Mouse (Mus musculus) natural killer cell, adult 2 months (primary cell): Measurements from ENCODE around the gene Dst.

Experiments
- DNase-seq, 2 experiments: peaks; one replicate each; pipeline ENCODE4 v3.0.0; 2022; ENCODE audit warnings: low spot score in 2 of 2

Gene Dst

GRCm38 (mm10) chr1:33908191-33908962, at the start of gene Dst:
Dst (plus strand) TSS chr1:33908225.
- no peak for DNase-seq

GRCm38 (mm10) chr1:33869031-33869430, 39.0 kb upstream of the Dst start:
- DNase-seq = no peak

DNA sequence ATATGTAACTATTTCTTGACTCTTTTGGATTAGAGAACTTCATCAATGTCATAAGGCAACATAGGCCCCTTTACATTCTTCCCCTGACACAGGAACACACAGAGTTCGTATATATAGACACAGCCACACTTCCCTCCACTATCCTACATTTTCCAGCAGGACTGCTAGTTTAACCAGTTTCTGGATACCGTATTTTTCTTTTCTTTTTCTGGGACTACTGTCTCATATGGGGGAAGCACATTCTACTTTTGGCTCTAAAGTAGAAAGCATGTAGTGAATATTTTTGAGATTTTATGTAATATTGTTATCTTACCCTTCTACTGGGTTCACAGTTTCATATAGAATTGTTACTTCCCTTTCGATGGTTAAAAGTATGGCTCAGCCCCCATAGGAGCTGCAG, 38.6 kb upstream of the Dst start:
- DNase-seq = no peak

DNA sequence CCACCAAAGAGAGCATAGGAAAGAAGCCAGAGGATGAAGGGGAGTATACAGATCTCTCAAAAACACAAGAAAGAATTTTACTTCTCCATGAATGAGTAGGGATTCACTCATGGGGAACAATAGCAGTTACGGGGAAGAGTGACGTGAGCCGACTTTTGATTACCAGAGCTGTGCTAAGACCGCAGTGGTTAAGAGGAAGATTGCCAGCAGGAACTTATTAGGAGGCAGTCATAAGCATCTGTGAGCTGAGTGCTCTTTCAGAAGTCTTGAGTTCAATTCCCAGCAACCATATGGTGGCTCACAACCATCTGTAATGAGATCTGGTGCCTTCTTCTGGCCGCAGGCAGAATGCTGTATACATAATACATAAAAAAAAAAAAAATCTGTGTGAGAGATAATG, 34.5 kb upstream of the Dst start:
- DNase-seq = no peak

GRCm38 (mm10) chr1:33875691-33876090, 32.3 kb upstream of the Dst start:
- DNase-seq = peak; percentile 12

DNA sequence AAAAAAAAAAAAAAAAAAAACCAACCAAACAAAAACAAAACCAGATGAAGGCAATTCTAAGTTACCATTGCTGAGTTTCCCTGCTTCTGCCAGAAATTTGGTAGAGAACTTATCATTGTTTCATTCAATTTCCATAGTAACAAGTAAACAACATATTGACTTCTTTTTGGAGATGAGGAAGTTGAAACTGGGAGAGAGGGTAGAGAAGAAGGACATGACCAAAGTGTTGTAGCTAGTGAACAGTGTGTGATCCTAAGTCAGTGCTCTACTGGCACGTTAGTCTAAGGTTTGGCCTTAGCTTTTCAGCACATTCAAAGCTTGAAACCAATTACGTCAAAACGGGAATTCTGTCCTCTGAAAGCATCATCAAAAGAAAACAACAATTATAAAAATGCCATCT, 31.6 kb upstream of the Dst start:
- DNase-seq = no peak

DNA sequence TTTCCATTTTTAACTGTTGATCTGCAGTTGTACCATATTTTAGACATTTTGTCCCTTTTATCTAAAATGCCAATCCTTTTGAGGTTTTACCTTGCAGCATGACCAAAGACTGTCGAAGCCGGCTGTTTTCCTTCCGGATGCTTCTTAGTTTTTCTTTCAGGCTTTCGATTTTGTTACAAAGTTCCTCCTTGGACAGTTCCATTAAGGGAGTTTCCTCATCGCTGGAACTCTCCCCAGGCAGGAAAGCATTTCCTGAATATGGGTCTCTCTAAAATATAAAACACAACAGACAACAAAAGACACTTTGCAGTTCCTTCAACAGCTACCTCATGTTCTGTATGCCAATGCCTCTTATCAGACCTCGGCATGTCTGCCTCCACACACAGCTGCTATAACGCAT, 29.9 kb upstream of the Dst start:
- DNase-seq = no peak

- DNase-seq = peak; percentile 75 to 80
These were observed 24.8 kb upstream of the Dst start for GRCm38 (mm10) chr1:33883102-33883839.

- DNase-seq = peak; percentile 27 to 39
These were observed 15.2 kb upstream of the Dst start for GRCm38 (mm10) chr1:33892784-33893183.

DNA sequence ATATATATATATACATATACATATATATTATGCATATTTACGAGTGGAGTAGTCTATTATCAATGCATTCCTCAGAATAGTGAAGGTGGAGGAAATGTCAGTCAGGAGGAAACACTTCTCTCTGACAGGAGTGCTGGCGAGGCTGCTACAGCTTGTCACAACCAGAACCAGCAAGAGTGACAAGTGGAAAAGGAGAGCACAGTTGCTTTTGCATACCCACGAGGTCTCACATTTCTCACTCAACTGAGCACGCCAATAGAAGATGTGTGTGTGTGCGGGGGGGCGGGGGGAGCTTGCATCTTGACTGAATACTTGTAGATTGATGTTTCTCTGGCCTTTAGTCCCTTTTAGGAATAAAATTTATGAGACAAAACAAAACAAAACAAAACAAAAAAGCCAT, 11.9 kb upstream of the Dst start:
- DNase-seq = no peak

GRCm38 (mm10) chr1:33896666-33897065, 11.4 kb upstream of the Dst start:
- no peak for DNase-seq

DNA sequence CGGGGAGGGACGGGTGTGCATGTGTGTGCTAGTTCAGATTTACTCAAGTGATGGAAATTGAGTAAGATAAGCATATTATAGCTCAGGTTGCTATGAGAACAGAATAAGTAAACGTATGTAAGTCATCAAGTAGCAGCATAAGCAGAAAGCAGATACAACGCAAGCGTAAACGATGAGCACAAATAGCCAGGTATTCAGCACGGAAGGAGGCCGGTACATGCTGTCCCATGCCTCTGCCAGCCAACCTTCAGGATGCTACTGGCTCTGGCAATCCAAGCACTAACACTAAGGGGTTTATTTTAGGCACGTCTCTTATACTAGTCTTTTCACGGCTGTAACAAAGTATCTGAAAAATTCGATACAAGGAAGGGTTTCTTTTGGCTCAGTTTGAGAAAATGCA, 10.6 kb upstream of the Dst start:
- no peak for DNase-seq

DNA sequence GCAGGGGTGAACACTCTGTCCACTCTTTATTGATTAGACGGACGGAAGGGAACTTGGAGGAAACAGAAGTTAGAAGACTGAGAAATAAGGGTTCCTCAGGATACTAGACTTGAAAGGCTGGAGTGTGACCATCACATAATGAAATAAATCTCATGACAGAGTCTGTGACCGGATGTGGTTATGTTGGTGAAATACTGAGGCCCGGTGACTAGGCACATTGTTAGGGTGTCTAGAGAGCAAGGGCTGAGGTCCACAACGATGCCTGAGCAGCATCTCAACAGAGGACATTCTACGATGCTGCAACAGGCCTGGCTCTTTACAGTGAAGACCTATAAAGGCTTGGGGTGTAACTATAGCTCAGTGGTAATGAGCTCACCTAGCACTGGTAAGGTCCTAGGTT, 9.7 kb upstream of the Dst start:
- DNase-seq = peak in 1 of 2 experiments; percentile 21

GRCm38 (mm10) chr1:33900175-33900574, 7.8 kb upstream of the Dst start:
- DNase-seq = no peak

DNA sequence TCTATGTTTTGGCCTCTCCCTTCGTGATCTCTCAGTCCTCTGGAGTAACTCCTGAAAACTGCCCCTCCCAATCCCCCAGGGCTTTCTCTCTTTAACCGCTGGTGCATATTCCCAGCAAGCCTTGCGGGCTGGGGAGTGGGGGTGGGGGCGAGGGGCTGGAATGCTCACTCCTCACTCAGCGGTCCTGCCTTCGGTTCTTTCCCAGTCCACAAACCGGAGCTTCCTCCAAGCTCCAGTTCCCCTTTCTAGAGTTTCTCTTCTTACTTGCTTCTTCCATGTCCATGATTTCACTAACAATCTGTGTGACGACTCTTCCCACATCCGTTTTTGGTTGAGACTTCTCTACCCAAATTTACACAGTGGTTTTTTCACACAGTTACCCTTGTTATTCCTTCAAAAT, 4.4 kb upstream of the Dst start:
- no peak for DNase-seq

DNA sequence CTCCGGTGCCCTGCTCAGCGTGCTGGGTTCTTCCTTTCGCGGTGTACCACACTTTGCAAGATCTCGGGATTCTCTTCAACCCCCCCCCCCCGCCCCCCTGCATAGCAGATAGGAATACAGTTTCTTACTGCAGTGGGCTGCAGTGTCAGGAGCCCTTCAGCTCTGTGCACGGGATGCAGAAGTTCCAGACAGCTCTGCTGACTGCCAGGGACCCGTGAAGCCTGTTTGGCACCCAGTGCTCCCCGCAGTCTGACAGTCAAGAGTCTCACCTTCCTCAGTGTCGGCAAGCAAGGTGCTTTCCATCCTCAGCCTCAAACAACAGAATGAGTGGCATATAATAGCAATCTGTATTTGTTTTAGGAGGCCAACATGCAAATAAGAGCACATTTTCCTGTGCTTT, 1.8 kb upstream of the Dst start:
- no peak for DNase-seq

- DNase-seq = no peak
These were observed 1.1 kb upstream of the Dst start for GRCm38 (mm10) chr1:33906927-33907326.

DNA sequence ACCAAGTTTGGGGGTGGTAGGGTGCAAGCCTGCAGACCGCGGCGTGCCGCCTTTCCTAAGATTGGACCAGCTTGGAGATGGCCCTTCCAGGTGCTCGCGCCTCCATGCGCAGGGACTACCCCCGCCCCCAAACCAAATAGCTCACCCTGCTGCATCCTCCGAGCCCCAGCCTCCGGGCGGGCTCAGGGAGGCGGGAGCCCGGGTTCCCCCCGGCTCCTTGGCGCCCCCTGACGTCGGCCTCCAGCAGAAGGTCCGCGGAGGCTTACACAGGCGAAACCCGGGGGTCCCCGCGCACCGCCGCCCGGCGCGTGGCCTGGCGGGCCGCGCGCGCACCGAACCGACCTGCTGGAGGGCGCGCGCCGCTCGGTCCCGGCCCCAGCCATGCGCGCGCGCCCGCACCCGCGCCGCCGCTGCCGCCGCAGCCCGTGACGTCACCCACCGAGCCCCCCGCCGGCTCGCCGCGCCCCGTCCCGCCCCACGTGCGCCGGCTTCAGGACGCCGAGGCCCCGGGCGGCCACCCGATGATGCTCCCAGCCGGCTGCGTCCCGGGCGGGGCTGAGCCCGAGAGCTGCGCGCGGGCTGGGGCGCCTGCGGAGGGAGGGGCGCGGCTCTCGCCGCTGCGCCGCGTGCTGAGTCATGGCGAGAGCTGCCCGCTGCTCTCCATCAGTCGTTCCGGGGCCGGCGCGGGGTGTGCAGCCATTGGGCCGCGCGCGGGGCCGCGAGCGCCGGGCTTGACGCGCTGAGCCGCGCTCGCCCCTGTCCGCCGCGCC, 419 bp upstream of the Dst start, which contains the start of gene Bend6:
TSS of gene Bend6 (minus strand) at position 396 of the 770 bp plus-strand sequence.
- DNase-seq = peak in 1 of 2 experiments; percentile 28

GRCm38 (mm10) chr1:33911589-33911988, 3.6 kb downstream of the Dst start:
- DNase-seq = no peak

GRCm38 (mm10) chr1:33916554-33916953, 8.5 kb downstream of the Dst start:
- DNase-seq = no peak

DNA sequence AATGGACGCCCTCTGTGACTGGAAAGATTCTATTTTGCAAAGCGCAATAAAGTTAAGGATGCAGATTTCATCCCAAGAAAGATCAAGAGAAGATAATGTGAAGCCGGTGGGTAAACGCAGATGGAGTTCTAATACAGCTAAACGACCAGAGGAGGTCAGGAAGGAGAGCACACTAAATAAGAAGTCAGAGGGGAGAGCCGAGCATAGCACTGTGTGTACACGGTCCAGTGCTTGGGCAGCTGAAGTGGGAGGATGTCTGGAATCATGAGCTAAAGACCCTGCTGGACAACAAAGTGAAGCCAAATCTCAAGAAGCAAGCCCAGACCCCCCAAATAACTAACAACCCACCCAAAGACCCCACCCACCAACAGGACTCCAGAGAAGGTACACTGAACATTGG, 14.9 kb downstream of the Dst start:
- DNase-seq = no peak

GRCm38 (mm10) chr1:33925283-33925682, 17.3 kb downstream of the Dst start:
- DNase-seq = no peak
